Mouse (Mus musculus) embryo, embryonic 9.5 days (tissue): ENCODE results near the gene Plvap.
A peak's percentile ranks its signal among the peaks of the same experiment; 100 is the strongest.

Experiments used
- DNase-seq: peaks from one replicate; pipeline ENCODE4 v3.0.0-alpha.2; 2017; ENCODE audit errors: extremely low spot score

Plvap gene

DNA sequence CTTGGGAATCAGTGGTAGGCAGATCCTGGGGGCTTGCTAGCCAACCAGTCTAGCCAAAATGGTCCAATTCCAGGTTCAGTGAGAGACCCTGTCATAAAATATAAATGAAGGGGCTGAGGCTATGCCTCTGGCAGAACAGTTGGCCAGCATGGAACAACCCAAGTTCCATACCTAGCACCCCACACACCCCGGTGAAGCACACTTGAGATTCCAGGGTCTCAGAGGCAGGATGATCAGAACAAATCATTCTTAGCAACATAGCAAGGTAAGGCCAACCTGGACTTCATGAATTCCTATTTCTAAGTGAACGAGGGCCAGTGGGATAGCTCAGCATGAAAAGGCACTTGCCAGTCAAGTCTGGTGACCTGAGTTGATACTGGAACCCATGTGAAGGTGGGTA, 44.4 kb downstream of the Plvap start:
- DNase-seq, result no peak

DNA sequence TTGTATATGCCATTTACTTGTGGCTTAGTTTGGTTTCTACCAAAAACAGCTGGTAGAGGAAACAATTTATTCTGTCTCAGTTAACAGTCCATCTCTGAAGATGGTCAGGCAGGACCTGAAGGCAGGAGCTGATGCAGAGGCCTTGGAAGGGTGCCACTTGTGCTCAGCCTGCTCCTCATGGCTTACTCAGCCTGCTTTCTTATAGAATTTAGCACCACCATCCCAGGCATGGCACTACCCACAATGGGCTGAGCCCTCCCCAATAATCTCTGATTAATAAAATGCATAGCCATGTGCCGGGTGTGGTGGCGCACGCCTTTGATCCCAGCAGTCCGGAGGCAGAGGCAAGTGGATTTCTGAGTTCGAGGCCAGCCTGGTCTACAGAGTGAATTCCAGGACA, 45.4 kb downstream of the Plvap start:
- DNase-seq, result no peak

DNA sequence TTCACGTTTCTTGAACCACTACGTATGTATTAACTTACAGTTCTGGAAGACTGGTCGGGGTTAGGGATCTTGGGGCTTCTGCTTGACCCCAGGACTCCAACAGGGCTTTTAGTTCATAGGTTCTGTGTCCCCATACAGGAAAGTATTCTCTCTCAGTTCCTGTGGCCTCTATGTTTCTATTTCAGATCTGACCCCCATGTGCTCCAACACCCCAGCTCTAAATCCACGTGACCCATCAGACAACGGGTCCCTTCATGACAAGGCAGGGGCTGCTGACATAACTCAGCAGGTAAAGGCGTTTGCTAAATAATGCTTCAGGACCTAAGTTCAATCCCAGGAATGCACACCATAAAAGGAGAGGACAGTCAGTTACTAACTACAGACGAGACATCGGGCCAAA, 45.8 kb downstream of the Plvap start:
- DNase-seq, result no peak

DNA sequence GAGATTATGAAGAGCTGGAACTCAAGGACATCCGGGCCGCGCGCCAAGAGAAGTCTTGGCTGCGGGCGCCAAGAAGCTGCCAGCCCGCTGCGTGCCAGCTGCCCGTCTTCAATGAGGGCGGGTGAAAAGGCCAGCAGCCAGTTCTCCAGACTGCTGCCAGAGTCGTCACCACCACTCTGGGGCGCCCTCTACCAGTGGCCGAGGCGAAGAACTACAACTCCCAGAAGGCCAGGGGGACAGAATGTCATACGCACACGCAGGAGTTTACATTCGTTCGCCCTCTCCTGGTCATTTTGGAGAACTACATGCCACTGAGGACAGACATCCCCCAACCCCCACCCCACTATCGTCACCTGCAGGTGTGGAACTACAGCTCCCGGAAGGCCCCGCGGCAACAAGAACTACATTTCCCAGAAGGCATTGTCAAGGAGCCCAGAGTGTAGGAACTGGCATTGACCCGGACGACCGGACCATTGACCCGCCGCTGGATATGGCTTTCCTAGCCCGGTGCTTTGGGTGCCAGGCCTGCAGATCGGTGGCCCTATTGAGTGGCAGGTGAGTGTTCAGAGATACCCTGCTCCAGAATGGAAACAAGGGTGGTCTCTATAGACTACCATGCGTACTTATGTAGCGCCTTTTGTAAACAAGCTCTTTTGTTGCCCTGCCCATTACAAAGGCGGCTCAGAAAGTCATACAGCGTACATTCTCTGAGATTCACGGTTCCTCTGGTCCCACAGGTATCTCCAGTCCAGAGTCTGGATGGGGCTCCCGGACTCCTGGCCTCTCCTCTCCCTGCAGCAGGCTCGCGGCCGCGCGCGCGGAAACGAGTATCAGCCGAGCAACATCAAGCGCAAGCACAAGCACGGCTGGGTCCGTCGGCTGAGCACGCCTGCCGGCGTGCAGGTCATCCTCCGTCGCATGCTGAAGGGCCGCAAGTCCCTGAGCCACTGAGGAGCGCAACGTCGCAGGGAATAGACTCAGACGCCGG, 46.7 kb downstream of the Plvap start, which contains the start of gene Mrpl34:
Mrpl34 (plus strand) TSS at position 447 of the 988 bp plus-strand sequence.
- peak; percentile 99 for DNase-seq

DNA sequence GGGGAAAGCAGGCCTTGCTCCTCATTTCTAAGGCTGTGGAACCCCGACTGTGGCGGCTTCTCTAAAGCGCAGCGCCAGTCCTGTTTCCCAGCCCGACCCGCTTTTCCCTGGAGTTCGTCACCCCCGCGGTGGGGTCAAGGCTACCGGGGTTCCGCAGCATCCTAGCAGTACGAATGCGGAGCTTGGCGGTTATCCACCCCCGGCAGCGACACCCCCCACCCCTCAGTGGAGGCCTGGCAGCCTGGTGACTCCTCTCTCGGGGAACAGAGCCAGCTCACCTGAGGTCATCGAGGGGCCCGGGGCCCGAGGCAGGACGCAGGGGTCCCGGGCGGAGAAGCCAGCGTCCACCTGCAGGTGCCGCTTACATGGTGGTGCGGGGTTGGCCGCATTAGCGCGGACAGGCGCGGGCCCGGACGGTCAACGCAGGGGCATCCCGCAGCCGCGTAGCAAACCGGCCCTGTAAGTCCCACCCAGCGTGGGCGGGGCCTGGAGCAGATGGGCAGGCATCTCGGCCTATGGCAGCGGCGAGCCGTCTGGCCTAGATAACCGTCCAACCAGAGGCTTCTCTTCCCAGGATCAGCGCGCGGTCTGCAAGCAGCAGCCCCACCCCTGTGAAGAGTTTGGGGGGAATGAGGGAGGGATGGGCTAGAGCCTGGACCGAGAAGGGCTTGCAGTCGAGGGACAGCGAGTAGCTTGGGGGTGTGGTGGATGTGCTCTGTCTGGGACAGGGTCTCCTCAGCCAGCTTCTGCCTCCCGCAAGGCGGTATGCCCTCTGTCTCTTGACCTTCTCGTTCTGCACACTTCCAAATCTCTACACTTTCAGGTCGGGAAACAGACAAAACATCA, 48.1 kb downstream of the Plvap start, which contains the start of gene Abhd8:
Abhd8 (minus strand) TSS at position 468 of the 846 bp plus-strand sequence.
- peak; percentile 96 for DNase-seq

DNA sequence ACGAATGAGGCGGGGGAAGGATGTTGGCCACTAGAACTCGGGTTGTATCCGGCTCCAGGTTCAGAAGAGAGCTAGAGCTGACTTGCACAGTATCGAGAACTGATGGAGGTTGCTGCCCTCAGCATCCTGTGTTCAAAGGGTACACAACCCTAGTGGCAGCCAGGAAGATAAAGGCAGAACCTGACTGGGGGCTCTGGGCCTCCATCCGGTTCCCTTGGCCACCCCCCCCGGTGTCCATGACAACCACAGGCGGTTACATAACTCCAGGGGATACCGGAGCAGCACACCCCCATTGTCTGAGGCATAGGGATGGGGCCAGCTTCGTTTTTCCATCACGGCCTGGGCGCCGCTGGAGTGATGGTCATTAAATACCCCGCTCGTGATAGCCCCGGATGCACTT, 48.8 kb downstream of the Plvap start:
- peak; percentile 45 for DNase-seq

DNA sequence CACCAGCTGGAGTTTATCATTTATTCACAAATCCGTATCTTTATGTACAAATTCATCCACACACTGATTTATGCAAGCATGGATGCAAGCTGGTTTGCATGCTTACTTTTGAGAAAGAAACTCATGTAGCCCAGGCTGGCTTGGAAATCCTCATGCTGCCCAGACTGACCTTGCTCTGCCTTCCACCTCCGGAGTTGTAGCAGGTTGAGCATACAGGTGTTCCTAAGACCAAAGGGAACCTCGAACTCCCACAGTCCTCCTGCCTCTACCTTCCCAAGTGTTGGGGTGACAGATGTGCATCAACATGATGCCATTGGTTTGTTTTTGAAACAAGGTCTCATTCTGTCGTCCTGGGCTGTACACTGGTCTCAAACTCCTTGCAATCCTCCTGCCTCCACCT, 49.4 kb downstream of the Plvap start:
- no peak for DNase-seq

DNA sequence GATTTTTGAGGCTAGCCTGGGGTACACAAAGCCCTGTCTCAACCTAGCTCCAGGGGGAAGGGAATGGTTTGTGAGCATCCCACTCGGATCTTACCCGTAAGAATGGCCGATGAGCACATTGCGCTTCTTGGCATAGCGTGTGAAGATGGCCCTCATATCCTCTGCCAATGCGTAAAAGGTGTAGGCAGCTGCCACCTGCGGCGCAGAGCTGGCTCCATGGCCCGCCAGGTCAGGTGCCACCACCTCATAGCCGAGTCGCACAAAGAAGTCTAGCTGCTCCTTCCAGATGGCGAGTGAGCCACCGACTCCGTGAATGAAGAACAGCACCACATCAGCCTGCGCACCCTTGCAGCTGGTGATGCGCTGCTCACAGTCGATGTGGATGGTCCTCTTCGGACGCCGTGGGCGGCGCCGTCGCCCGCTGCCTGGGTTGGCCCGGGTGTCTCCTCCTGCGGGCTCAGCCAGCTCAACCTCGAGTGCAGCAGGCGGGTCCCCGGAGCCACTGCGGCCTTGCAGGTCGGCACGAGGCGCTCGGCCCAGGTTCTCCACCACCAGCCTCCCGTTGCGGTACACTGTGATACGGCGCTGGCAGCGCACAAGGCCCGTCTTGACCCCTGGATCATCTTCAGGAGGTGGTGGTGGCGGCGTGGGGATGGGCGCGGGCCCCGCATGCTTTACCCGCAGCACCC, 50.3 kb downstream of the Plvap start:
- DNase-seq, result no peak

DNA sequence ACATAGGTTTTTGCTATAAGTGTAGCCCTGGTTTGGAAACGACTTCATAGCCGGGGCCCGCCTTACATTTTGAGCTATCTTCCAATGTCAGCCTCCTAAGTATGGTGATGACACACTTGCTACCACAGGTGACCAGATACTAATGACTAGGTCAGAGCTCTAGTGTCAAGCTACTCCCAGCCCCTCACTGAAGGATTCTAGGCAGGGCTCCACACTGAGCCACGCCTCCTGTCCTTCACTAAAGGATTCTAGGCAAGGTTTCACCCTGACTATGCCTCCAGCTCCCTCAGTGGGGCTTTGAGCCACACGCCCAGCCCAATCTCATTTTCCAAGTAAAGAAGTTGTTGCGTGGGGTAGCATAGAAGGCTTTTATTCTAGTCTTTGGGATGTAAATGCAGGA, 50.8 kb downstream of the Plvap start:
- no peak for DNase-seq

DNA sequence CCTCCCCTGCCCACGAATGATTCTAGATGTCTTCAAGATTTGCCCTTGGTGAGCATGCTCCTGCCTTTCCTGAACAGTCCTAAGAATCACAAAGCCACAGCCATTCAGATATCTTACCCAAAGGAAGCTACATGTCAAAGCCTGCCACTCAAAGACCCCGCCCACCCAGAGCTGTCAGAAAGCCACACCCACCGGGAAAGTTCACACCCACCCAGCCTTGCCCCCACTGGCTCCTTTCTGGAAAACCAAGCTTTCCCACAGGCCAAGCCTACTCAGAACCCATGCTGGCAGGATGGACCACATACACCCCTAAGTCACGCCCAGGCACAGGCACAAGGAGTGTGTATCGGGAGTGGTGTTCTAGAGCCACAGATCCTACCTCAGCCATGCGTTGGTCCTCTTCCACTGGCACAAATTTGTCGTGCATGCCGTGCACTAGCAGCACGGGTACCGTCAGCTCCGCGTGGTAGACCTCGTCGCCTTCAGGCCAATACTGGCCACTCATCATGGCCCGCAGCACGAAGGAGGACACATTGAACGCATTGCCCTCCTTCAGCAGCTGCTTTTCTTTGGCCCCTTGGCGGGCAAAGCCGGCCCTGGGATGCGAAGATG, 53.8 kb downstream of the Plvap start:
- DNase-seq, result no peak

DNA sequence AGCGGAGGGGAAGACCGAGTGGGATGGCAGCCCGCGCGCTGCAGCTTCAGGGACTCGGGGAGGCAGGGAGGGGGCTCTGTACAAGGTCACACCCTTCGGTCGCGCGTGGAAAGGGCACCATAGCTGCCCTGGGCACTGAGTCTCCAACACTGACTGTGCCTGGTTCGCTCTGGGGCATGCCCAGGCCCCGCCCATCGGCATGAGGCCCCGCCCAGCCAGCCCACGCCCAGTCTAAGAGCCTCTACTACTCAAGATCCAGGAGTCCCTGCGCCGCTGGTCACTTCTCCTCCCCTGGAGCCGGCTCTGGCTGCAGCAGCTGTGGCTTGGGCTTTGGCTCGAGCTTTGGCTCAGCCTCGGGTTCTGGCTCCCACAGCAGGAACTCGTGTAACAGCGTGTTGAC, 54.6 kb downstream of the Plvap start:
- no peak for DNase-seq

DNA sequence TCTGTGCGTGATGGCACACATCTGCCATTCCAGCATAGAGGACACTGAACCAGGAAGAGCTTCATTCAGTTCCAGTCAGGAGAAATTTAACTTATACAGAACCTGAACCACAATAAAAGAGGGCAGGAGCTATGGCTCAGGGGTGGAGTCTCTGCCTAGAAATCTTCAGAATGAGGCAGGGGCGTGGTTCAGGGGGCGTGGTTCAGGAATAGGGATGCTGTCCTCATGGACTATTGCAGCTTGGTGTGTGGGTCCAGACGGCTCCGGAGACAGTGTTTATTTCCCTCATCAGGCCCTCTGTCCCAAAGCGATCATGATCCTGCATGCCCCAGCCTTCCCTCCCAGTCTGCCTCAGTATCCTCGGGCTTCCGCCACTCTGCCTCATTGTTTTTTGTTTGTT, 56.9 kb downstream of the Plvap start:
- DNase-seq, result no peak

DNA sequence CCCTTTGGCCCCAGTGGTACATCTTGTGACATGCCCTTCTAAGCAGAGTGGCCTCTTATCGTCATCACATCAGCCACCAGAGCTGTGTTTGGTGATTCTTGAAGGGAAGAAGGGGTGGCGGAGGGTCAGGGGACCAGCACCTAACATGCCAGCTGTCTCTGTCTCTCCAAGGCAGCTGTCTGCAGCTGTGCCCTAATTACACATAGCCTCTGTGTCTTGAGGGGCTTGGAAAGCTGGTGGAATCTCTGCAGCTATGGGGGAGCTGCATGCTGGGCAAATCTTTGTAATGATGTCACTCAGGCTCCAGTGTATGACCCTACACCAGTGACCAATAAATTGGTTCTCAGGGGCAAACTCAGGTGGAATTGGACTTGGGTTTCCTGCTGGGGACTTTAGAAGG, 58.9 kb downstream of the Plvap start:
- DNase-seq, result no peak

DNA sequence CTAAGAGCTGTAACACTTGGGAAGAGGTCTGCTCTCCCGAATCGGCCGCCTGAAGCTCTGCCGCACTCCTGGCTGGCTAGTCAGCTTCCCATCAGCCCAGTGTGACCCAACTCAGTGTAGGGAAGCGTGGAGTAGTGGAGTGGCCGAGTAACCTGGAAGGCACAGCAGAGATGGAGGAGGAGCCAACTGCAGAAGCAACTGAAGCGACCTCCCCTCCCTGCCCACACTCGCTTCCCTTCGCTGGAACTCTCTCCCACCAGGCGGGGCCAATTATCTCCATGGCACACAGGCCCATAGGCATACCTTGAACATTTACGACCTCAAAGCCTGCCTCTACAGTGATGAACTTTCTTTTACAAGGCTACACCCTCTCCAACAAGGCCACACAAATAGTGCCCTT, 59.8 kb downstream of the Plvap start:
- DNase-seq, result no peak

DNA sequence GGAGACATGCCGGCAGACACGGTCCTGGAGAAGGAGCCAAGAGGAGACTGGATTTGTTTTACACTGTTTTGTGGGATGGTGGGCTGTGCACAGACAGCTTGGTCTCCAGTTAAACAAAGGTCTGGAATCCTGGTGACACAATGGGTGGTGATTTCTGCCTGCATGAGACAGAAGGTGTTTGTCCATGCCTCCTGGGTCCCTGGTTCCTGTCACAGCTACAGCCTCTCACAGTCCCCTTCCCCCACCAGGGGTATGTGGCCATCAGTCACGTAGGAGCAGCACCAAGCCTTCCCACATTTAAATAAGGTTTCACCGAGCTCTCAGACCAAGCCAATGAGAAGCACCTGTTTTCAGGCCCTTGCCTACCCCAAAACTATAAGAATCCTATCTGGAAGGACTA, 60.2 kb downstream of the Plvap start:
- no peak for DNase-seq
